In the genomic region with DNA sequence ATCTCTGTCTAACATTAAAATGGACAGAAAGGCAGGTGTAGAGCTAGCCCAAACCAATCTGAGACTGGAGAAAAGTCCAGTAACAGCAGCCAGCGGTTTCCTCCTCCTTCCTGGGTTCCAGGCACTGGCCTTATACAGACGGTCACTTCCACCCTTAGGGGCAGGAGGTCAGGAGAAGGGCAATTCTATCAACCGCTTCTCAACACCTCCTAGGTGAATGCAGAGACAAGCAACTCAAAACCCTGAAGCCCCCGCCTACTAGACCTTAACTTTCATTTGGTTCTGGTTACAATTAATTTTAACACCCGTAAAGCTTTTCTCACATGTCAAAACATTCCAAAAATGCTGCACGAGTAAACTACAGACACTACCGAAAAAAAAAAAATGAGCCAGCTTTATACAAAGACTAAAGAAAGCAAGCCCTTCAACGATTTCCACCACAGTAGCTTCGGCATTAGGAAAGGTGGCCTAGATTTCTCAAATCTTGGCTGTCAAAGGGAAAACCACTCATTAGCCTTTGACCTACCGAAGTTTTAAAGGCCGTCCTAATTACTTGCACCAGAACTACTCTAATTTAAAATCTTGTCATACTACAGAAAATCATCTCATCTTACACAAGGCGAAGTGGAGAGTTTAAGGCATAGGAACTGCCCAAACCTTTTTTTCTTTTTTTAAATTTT, we compare ENCODE assay signal across 8 mouse cellular contexts. TPM values are rescaled to one million over a fixed set of nuclear protein-coding genes. Genes with fewer than 3 reads are reported as not detected.
DNase-seq lines count a peak whose midpoint lies in the region; ATAC-seq and TF ChIP-seq lines count a peak whose summit lies in the region.

No protein-coding gene starts in this region.

- ATAC-seq in embryonic facial prominence, embryonic 12.5 days (ENCODE audit: insufficient number of reproducible peaks, insufficient read depth, low FRiP score, low TSS enrichment): no peak
- ATAC-seq in limb, embryonic 11.5 days (ENCODE audit: insufficient number of reproducible peaks, low FRiP score, low TSS enrichment, low read depth): no peak
- no peak for ATAC-seq in megakaryocyte progenitor cell, adult 5-6 weeks (replicated peaks; ENCODE audit: poor library complexity)

- no peak for DNase-seq in lung, adult 2 months
- DNase-seq in lung, adult 18-20 months: no peak
- no peak for DNase-seq in limb, embryonic 11.5 days (ENCODE audit: low spot score)
- DNase-seq in retina, postnatal 1 day: peak; percentile 59
- DNase-seq in gastrocnemius, adult 18-20 months (ENCODE audit: low spot score): no peak
- no peak for DNase-seq in thymus, postnatal 14 days

- peak overlapping the region; percentile 89 for H3K9ac ChIP-seq in embryonic facial prominence, embryonic 12.5 days
- H3K9ac ChIP-seq in limb, embryonic 11.5 days (ENCODE audit: low read length): peak overlapping the region; percentile 94

- no peaks in the 10 kb centered on the region for H3K27me3 ChIP-seq in embryonic facial prominence, embryonic 12.5 days
- no peaks in the 10 kb centered on the region for H3K27me3 ChIP-seq in limb, embryonic 11.5 days (ENCODE audit: control insufficient read depth, insufficient read depth, low read length)

- peaks cover 29% of the 10 kb centered on the region for H3K4me1 ChIP-seq in lung, adult 2 months (ENCODE audit: control insufficient read depth, insufficient read depth, low read length)
- H3K4me1 ChIP-seq in embryonic facial prominence, embryonic 12.5 days: peaks cover 23% of the 10 kb centered on the region
- H3K4me1 ChIP-seq in limb, embryonic 11.5 days (ENCODE audit: control insufficient read depth, insufficient read depth, low read length): peaks cover 6% of the 10 kb centered on the region; the same call in 1 of the 2 replicates

- TF ChIP-seq POLR2A in lung, adult 2 months (IDR thresholded peaks at IDR 0.05; ENCODE audit: borderline replicate concordance, extremely low read depth, low read depth, low read length): no peak

- peak overlapping the region; percentile 97 for H3K4me3 ChIP-seq in lung, adult 2 months (replicated peaks; ENCODE audit: extremely low read depth, low read depth, low read length)
- peak overlapping the region; percentile 70 for H3K4me3 ChIP-seq in embryonic facial prominence, embryonic 12.5 days
- H3K4me3 ChIP-seq in limb, embryonic 11.5 days (ENCODE audit: low read depth, low read length): peak overlapping the region; percentile 71

- no peak for TF ChIP-seq CTCF in lung, adult 2 months (IDR thresholded peaks at IDR 0.05; ENCODE audit: insufficient read depth, low read length)

- no peaks in the 10 kb centered on the region for H3K36me3 ChIP-seq in embryonic facial prominence, embryonic 12.5 days
- no peaks in the 10 kb centered on the region for H3K36me3 ChIP-seq in limb, embryonic 11.5 days (ENCODE audit: control insufficient read depth, insufficient read depth, low read length)

- WGBS in lung, adult 2 months: under 1% methylated on average over 12 of the region's 12 CpGs
- WGBS in embryonic facial prominence, embryonic 12.5 days: 0% methylated on average over 12 of the region's 12 CpGs
- WGBS in limb, embryonic 11.5 days: 0% methylated on average over 12 of the region's 12 CpGs

- peak overlapping the region; percentile 97 for H3K27ac ChIP-seq in embryonic facial prominence, embryonic 12.5 days
- peak overlapping the region; percentile 95 for H3K27ac ChIP-seq in limb, embryonic 11.5 days (replicated peaks; ENCODE audit: low read depth, low read length)

- no peaks in the 10 kb centered on the region for H3K9me3 ChIP-seq in embryonic facial prominence, embryonic 12.5 days
- H3K9me3 ChIP-seq in limb, embryonic 11.5 days (ENCODE audit: control insufficient read depth, low read length): no peaks in the 10 kb centered on the region

- peak overlapping the region; percentile 92 for H3K4me2 ChIP-seq in embryonic facial prominence, embryonic 12.5 days (replicated peaks)
- peak overlapping the region; percentile 76 for H3K4me2 ChIP-seq in limb, embryonic 11.5 days (ENCODE audit: low read depth, severe bottlenecking)

RNA-seq across cellular contexts. Expression of gene Fam168b, which starts 1.0 kb away (rescaled TPM):
- 361 and 389 TPM in 2 replicates for polyA plus RNA-seq in lung, adult 2 months (2012; rRNA removed)
- 132 and 140 TPM in 2 replicates for polyA plus RNA-seq in embryonic facial prominence, embryonic 12.5 days (2016; fragmentation: Nextera tagmentation; extraction: Ambion mirVana)
- polyA plus RNA-seq in limb, embryonic 11.5 days (2014; fragmentation: Nextera tagmentation; extraction: Ambion mirVana): 93.5 and 114 TPM in 2 replicates
- total RNA-seq in gastrocnemius, adult 18-20 months (2021): 10 to 100 TPM; 23.9 to 31.3 TPM
- 27.1 and 34.8 TPM in 2 replicates for total RNA-seq in megakaryocyte progenitor cell, adult 5-6 weeks (2015)
- total RNA-seq in megakaryocyte progenitor cell, adult 5-6 weeks (2017): 51.7 and 52.5 TPM in 2 replicates

RNA-seq across cellular contexts. Expression of gene Plekhb2, which starts 7.9 kb away (rescaled TPM):
- 59.4 and 77.5 TPM in 2 replicates for polyA plus RNA-seq in lung, adult 2 months (2012; rRNA removed)
- 17.4 and 20.7 TPM in 2 replicates for polyA plus RNA-seq in embryonic facial prominence, embryonic 12.5 days (2016; fragmentation: Nextera tagmentation; extraction: Ambion mirVana)
- polyA plus RNA-seq in limb, embryonic 11.5 days (2014; fragmentation: Nextera tagmentation; extraction: Ambion mirVana): 16.5 and 21.1 TPM in 2 replicates
- 10 to 100 TPM; 49.8 to 62.4 TPM for total RNA-seq in gastrocnemius, adult 18-20 months (2021)
- total RNA-seq in megakaryocyte progenitor cell, adult 5-6 weeks (2015): 37.4 and 42.1 TPM in 2 replicates
- total RNA-seq in megakaryocyte progenitor cell, adult 5-6 weeks (2017): 15.9 and 16.1 TPM in 2 replicates
